Mouse (Mus musculus) lung, postnatal 14 days (tissue): ENCODE results near the gene Gng2.

Source experiments
- DNase-seq: peaks from one replicate; pipeline ENCODE4 v3.0.0; 2021

Gng2 gene

DNA sequence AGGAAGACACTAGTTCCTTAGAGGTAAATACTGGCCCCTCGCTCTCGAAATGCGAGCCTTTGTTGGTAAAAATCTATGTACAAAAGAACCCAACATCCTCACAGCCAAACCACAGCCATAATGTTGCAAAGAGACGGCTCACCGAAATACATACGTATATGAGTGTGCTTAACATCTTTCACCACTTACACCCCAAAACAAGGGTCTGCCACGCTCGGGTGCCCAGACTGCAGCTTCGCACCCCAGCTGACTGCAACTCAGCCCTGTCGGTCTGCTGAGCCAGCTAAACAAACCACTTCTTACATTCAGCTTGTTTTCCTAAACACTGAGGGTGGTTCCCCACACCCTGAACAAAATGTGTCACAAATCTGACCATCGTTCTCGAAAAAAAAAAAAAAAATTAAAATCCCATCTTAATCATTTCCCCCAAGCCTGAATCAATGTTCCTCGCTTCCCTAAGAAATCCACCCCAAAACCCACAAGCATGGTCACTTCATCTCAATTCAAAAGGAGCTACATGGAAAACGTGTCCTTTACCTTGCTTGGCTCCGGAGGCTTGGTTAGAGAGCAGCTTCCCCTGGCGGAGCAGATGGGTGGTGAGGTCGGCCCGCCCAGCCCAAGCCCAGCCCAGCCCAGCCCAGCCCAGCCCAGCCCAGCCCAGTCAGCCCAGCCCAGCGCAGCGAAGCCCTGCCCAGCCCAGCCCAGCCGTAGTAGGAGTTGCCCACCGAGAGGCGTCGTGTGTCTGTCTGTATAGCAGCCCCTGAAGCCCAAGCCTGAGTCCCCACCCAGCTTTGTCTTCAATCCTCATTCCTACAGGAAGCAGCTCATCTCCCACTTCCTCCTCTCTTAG lies 781 bp downstream of the Gng2 start:
- DNase-seq = peak; percentile 77

- no peak for DNase-seq
These were observed 2.4 kb downstream of the Gng2 start for GRCm38 (mm10) chr14:19974978-19975493.

DNA sequence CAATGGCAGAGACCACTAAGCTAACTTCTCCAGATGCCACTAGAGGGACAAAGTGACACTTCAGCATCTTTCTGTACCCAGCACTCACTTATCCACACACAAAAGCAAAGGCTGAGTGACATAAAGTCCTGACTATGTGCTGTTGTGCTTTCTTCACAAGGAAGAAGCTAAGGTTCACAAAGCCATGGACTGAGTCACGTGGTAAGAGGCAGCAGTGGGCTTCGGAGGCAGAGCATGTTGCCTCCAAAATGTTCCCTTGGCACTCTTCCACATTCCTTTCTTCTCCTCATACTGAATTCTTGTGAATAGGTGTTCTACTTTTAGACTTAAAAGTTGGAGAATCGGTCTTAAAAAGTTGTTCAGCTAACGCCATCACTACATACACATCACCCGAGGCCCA lies 3.0 kb downstream of the Gng2 start:
- no peak for DNase-seq

- DNase-seq = no peak
These were observed 5.0 kb downstream of the Gng2 start for GRCm38 (mm10) chr14:19972316-19973029.

DNA sequence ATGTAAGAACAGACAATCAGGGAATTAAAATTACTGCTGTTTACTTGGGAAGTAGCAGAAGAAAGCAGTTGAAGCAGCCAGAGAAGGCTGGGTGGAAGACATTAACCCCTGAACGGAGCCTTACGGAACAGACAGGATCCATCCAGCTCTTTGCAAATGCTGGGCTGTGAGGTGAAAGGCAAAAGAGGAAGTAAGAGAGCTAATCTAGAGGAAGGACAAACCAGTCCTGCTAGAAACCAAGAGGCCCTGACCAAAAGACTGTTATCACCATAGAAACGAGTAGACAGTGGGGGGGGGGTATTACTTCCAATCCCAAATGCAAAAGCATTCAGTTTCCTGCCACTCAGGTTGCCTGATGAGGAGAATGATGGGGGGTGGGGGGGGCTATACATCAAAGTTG lies 6.6 kb downstream of the Gng2 start:
- DNase-seq = no peak

DNA sequence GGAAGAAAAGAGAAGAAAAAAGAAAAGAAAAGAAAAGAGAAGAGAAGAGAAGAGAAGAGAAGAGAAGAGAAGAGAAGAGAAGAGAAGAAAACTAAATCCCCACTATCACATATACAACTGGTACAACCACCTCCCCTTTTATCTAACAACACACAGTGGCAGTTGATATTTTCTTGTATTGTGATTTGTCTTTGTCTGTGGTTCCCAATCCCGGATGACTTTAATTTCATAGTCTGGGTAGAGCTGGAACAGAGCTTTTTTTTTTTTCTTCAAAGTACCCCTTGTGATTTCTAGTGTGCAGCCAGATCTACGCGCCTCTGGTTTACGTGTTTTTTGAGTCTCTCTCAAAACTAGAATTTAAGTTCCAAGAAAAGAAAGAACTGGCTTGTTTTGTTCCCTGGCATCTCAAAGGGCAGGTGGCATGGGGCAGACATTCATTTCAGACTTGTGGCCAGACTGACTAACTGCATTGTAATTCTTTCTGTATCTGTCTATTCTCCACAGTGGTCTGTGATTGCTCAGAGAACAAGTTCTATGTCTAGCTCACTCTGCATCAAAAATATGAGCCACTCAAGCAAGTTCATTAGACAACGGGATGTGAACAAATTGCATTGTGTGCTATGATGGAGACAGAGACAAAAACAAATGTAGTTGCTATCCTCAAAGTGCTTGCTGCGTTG lies 7.2 kb downstream of the Gng2 start:
- DNase-seq = no peak

GRCm38 (mm10) chr14:19969566-19969965 lies 7.9 kb downstream of the Gng2 start:
- DNase-seq = no peak

GRCm38 (mm10) chr14:19969011-19969521 lies 8.4 kb downstream of the Gng2 start:
- no peak for DNase-seq

DNA sequence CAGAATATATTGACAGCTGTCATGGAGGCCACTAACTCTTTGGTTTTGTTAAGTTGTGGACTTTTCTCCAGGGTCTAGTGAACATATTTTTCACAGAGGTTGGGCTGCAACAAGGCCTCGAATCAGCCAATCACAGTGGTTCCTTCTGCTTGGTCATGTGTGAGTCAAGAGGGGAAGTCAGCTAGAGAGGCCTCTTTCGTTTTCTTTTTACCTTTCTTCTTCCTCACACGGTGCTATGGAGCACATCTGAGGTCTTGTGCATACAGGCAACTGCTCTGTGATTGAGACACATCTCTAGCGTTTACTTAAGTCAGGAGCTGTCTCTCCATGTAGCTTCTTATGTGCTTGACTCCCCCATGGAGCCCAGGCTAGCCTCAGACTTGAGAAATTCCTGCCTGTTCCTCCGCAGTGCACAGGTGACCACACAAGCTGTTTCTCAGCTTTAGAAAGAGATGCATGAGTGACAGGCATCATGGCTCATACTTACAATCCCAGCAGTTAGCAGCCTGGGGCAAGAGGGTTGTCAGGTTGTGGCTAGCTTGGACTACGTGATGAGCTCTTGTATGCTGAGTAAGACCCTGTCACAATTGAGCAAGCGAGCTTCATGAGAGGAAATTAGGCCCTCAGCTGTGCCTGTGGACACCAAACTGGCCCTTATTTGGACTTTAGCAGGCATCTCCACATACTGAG lies 9.0 kb downstream of the Gng2 start:
- DNase-seq = no peak

DNA sequence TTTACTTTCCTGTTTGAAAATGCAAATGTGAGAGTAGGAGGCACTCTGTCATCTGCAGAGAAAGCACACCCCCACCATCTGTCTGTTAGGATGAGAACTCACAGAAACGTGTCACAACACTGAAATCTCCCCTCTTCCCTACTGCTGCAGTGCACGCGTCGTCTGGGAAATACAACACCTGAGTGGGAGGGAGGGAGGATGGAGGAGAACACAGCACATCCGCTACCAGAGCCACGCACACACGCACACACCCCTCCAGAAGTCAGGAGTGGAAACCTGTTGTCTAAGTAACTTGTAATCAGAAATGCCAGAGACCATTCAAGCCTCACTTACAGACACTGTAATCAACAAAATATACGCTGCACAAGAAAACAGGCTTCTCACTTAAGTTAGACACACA lies 9.9 kb downstream of the Gng2 start:
- DNase-seq = no peak

- DNase-seq = no peak
These were observed 13.4 kb downstream of the Gng2 start for GRCm38 (mm10) chr14:19963961-19964505.

DNA sequence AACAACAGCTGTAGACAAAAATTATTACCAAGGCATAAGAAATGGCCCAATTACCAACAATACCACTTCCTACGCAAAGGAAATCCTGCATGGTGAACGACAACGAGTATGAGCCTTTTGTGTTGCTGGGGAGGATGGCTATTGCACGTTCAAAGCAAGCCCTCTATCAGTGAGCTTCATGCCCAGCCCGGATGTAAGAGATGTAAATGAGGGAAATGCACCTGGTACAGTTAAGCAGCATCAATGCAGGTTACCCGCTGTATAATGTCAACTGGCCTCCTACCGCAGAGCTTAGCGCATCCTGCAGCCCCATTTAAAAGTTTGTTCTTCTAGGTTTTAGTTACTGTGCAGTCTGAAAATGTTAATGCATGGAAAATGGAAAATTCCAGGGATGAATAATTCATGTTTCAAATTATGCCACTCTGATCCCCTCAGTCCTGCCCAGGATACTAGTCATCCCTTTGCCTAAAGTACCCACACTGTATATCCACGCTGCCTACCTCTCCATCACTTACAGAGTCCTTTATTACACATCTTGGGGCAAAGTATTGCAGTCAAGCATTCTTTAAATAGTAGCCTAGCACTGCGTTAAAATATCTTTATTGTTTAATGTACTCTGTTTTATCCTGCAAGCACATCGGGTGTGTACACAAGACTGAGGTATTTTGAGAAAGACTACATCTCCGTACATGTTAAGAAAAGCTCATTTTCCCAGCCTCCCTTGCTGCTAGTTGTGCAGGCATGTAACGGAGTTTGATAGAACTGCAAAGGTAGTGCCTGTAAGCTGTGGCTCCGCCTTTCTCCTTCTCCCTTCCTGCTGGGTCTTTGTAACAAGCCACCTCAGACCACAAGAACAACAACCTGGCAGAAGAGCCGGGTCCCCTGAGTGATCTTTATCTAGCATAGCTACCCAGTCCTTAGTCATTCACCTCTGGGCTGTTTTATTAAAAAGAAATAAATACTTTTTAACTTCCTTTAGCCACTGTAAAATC lies 15.2 kb downstream of the Gng2 start:
- no peak for DNase-seq

- no peak for DNase-seq
These were observed 17.6 kb downstream of the Gng2 start for GRCm38 (mm10) chr14:19959860-19960259.

GRCm38 (mm10) chr14:19955077-19955476 lies 22.4 kb downstream of the Gng2 start:
- no peak for DNase-seq

DNA sequence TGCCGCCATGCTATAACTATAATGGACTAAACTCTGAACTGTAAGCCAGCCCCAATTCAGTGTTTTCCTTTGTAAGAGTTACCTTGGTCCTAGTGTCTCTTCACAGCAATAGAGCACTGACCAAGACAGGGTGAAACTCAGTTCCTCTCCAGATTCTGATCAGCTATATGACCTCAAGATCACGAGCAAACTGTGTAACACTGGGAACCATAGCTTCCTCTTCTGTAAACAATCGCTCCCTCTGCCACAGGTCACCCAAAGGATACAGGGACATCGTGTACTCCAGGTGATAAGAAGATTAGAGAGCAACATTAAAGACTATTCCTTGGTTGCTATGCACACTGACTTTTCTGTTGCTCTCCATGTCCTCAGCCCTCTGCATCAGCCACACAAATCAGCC lies 26.6 kb downstream of the Gng2 start:
- DNase-seq = no peak

DNA sequence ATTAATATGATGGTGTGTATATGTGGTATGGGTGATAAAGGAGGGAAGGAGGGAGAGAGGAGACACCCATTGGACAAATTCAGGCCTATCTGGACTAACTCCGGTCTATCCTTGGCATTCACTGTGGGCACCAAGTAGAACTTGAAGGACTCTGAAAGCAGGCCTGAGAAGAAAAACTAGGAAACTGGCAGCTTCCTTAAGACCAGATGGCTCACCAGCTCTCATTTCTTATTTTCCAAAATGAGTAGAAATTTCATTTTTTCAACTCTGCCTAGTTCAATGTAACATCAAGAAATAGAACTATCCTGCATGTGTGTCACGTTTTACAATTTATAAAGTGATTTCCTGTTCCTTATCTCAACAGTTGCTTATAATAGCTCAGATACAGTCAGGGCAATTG lies 28.0 kb downstream of the Gng2 start:
- DNase-seq = no peak

DNA sequence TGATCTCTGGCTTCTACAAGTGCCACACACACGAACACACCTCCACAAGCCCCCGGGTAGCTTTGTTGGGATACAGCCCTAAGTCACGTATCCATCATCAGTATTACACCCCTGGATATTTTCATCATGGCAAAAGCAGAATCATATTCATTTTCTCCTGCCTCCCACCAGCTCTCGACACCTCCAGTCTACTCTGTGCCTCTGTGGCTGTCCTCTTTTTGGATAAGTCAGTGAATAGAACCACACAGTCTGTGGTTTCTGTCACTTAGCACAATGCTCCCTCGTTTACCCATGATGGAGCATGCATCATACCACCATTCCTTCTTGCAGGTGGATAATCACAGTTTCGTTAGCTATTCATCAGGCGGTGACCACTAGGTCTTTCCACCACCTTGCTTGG lies 31.2 kb downstream of the Gng2 start:
- no peak for DNase-seq

GRCm38 (mm10) chr14:19942732-19943131 lies 34.7 kb downstream of the Gng2 start:
- no peak for DNase-seq

DNA sequence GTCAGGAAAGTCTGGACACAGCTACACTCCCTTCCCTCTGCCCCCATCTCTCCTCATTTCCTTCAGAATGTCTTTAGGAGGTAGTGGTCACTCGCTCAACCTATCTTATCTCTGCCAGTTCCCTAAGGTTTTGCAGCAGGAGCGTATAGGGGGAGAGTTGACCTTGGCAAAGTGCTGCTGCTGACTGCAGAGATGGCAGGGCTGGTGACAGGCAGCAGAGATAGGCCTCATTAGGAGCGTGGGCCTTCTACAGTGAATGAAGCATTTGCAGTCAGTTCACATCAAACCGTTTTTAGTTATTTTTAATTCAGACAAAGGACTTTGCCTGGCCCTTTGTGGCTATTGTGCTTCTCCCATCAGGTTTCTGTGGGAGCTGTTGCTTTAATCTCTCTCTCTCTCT lies 35.1 kb downstream of the Gng2 start:
- no peak for DNase-seq

GRCm38 (mm10) chr14:19940066-19940465 lies 37.4 kb downstream of the Gng2 start:
- DNase-seq = no peak

DNA sequence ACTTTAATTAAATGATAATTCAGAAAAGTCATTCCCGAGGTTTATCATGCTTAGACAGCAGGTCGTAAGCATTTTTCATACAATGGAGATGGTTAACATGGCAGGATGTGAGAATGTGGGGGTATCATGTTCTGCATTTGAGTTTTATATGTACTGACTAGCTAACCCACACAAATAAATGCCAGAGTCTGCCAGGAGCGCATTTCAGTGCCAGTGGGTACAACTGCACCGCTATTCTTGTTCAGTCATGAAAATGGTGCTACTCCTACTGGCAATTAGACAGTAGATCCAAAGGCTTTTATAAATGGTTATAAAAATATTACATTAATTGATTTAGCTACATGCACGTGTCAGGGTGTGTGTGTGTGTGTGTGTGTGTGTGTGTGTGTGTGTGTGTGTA lies 38.9 kb downstream of the Gng2 start:
- no peak for DNase-seq
